Mouse (Mus musculus) CH12.LX (cell line): ENCODE measurements at regions not wholly inside any gene's neighbourhood (a gene's known extent, or its start where the extent isn't known, plus 50 kb on each side); places are given as distances from the start of the nearest gene placed in this dataset.

Experiments used
- BHLHE40 ChIP-seq: IDR thresholded peaks from 2 replicates; pipeline ENCODE4 v1.6.1; 2011; ENCODE audit warnings: mild to moderate bottlenecking, low read depth, low read length, improper control_type of control experiment
- POLR2A ChIP-seq: IDR thresholded peaks from 2 replicates; pipeline ENCODE4 v1.6.1; 2011; ENCODE audit warnings: low read depth, mild to moderate bottlenecking, improper control_type of control experiment, low read length
- TCF12 ChIP-seq: IDR thresholded peaks from 2 replicates; pipeline ENCODE4 v1.6.1; 2014; ENCODE audit warnings: low read depth, mild to moderate bottlenecking, inconsistent platforms, low read length, improper control_type of control experiment

GRCm38 (mm10) chr5:81983351-81983750 lies 963.4 kb downstream of the Adgrl3 start:
- TF ChIP-seq TCF12 (no peak), POLR2A (no peak), BHLHE40 (no peak)
